Mouse (Mus musculus) heart, embryonic 16.5 days (tissue): ENCODE data around the gene Dpysl4. TPM values are rescaled to one million over a fixed set of nuclear protein-coding genes. Genes with fewer than 3 reads are reported as not detected.
A peak's percentile ranks its signal among the peaks of the same experiment; 100 is the strongest.

Experiments used
- ATAC-seq: fragments of 200-750 bp; cut with Nextera tagmentation; replicated peaks from 2 replicates; pipeline ENCODE4 v1.8.0; 2017; ENCODE audit warnings: moderate number of reproducible peaks; ENCODE audit not compliant: insufficient read depth, low FRiP score; ENCODE audit errors: extremely low read depth
- H3K27ac ChIP-seq: fragments of 300-500 bp; sonication (generic); 2 replicates; pipeline ENCODE4 v1.5.1; 2014; ENCODE audit warnings: mild to moderate bottlenecking, low read length, control low read depth, moderate library complexity
- H3K27me3 ChIP-seq: fragments of 300-500 bp; sonication (generic); 2 replicates; pipeline ENCODE4 v1.6.1; 2014; ENCODE audit warnings: low read length, mixed read lengths; ENCODE audit not compliant: control insufficient read depth, insufficient read depth
- H3K36me3 ChIP-seq: fragments of 300-500 bp; sonication (generic); 2 replicates; pipeline ENCODE4 v1.6.1; 2014; ENCODE audit not compliant: control insufficient read depth, insufficient read depth
- H3K4me1 ChIP-seq: fragments of 300-500 bp; sonication (generic); 2 replicates; pipeline ENCODE4 v1.6.1; 2014; ENCODE audit warnings: low read length, mixed read lengths; ENCODE audit not compliant: control insufficient read depth, insufficient read depth
- H3K4me2 ChIP-seq: fragments of 300-500 bp; sonication (generic); 2 replicates; pipeline ENCODE4 v1.6.1; 2014; ENCODE audit warnings: low read depth, mild to moderate bottlenecking, control low read depth, low read length
- H3K4me3 ChIP-seq: fragments of 300-500 bp; sonication (generic); 2 replicates; pipeline ENCODE4 v1.5.1; 2014; ENCODE audit warnings: mild to moderate bottlenecking, control low read depth, low read length
- H3K9ac ChIP-seq: fragments of 300-500 bp; sonication (generic); 2 replicates; pipeline ENCODE4 v1.6.1; 2014; ENCODE audit warnings: low read length, control low read depth
- H3K9me3 ChIP-seq: fragments of 300-500 bp; sonication (generic); replicated peaks from 2 replicates; pipeline ENCODE4 v1.6.1; 2016; ENCODE audit warnings: low read length; ENCODE audit not compliant: control insufficient read depth
- WGBS: fragments of 180-500 bp; shearing (Covaris S2); extraction: QIAGEN DNeasy Blood & Tissue Kit; methylation state at CpG from one replicate; pipeline ENCODE4 v1.1.7; 2014; 5-methylcytosine and 5-hydroxymethylcytosine counted together
- polyA plus RNA-seq: library from polyadenylated mRNA; unstranded; fragments of >200 nt; fragmentation: Nextera tagmentation; extraction: Ambion mirVana; gene quantifications from 2 replicates; pipeline ENCODE4 v1.2.1, GENCODE M21; 2015

The Dpysl4 gene
- polyA plus RNA-seq: 1.6 and 2.5 TPM in 2 replicates

- no peak within 1 kb of the TSS for H3K27ac ChIP-seq
- WGBS: 7% methylated on average over 32 of the region's 32 CpGs
- ATAC-seq: peak; percentile 65
- H3K27me3 ChIP-seq: peaks cover 48% of the 10 kb centered on the region
- H3K9ac ChIP-seq: peak within 1 kb of the TSS; percentile 59
- H3K4me3 ChIP-seq: peak within 1 kb of the TSS; percentile 55
- H3K36me3 ChIP-seq: no peaks in the 10 kb centered on the region
- peaks cover 4% of the 10 kb centered on the region; the same call in 1 of the 2 replicates for H3K4me1 ChIP-seq
- H3K4me2 ChIP-seq: peak within 1 kb of the TSS; percentile 74
- 0 out of 2 replicates have a peak, but pooled peaks cover 1% of the 10 kb centered on the region for H3K9me3 ChIP-seq
These were observed at the start of gene Dpysl4 for GRCm38 (mm10) chr7:139085629-139086194. Gene Dpysl4 (plus strand): TSS chr7:139086001.

- H3K9me3 ChIP-seq: no peaks in the 10 kb centered on the region
- H3K4me1 ChIP-seq: no peaks in the 10 kb centered on the region
- H3K27me3 ChIP-seq: no peaks in the 10 kb centered on the region
- H3K27ac ChIP-seq: no peak overlapping the region
- no peak overlapping the region for H3K4me3 ChIP-seq
- no peak overlapping the region for H3K4me2 ChIP-seq
- H3K9ac ChIP-seq: no peak overlapping the region
- no peak for ATAC-seq
- WGBS: 48% methylated on average over 4 of the region's 4 CpGs
- no peaks in the 10 kb centered on the region for H3K36me3 ChIP-seq
These were observed 22.4 kb upstream of the Dpysl4 start for GRCm38 (mm10) chr7:139063406-139063805.

GRCm38 (mm10) chr7:139068182-139068623 is 17.6 kb upstream of the Dpysl4 start:
- 0% methylated on average over 2 of the region's 2 CpGs for WGBS
- no peaks in the 10 kb centered on the region for H3K9me3 ChIP-seq
- no peak overlapping the region for H3K4me3 ChIP-seq
- no peaks in the 10 kb centered on the region for H3K36me3 ChIP-seq
- ATAC-seq: peak; percentile 49; the same call in 1 of the 2 replicates
- no peak overlapping the region for H3K27ac ChIP-seq
- no peak overlapping the region for H3K4me2 ChIP-seq
- no peaks in the 10 kb centered on the region for H3K4me1 ChIP-seq
- no peak overlapping the region for H3K9ac ChIP-seq
- no peaks in the 10 kb centered on the region for H3K27me3 ChIP-seq

- Histone ChIP-seq H3K27me3 (peaks cover 4% of the 10 kb centered on the region; the same call in 1 of the 2 replicates), H3K9me3 (no peaks in the 10 kb centered on the region), H3K36me3 (no peaks in the 10 kb centered on the region), H3K4me2 (no peak overlapping the region), H3K4me1 (no peaks in the 10 kb centered on the region), H3K27ac (no peak overlapping the region), H3K4me3 (no peak overlapping the region), H3K9ac (no peak overlapping the region)
- 30% methylated on average over 6 of the region's 6 CpGs for WGBS
- ATAC-seq: no peak
These were observed 11.6 kb upstream of the Dpysl4 start for GRCm38 (mm10) chr7:139074189-139074588.

GRCm38 (mm10) chr7:139075054-139075794 is 10.6 kb upstream of the Dpysl4 start:
- WGBS: 65% methylated on average over 14 of the region's 14 CpGs
- no peak for ATAC-seq
- Histone ChIP-seq H3K27ac (no peak overlapping the region), H3K4me2 (no peak overlapping the region), H3K4me1 (no peaks in the 10 kb centered on the region), H3K36me3 (no peaks in the 10 kb centered on the region), H3K4me3 (no peak overlapping the region), H3K9ac (no peak overlapping the region), H3K9me3 (no peaks in the 10 kb centered on the region), H3K27me3 (peaks cover 4% of the 10 kb centered on the region; the same call in 1 of the 2 replicates)

- Histone ChIP-seq H3K27me3 (peaks cover 4% of the 10 kb centered on the region), H3K4me1 (no peaks in the 10 kb centered on the region), H3K36me3 (no peaks in the 10 kb centered on the region), H3K9ac (no peak overlapping the region), H3K9me3 (0 out of 2 replicates have a peak, but pooled peaks cover 2% of the 10 kb centered on the region), H3K27ac (no peak overlapping the region), H3K4me2 (no peak overlapping the region), H3K4me3 (no peak overlapping the region)
- no peak for ATAC-seq
- WGBS: 19% methylated on average over 7 of the region's 7 CpGs
These were observed 8.5 kb upstream of the Dpysl4 start for GRCm38 (mm10) chr7:139077283-139077682.

- Histone ChIP-seq H3K27me3 (peaks cover 4% of the 10 kb centered on the region), H3K27ac (no peak overlapping the region), H3K36me3 (no peaks in the 10 kb centered on the region), H3K4me2 (no peak overlapping the region), H3K4me3 (no peak overlapping the region), H3K9me3 (0 out of 2 replicates have a peak, but pooled peaks cover 2% of the 10 kb centered on the region), H3K9ac (no peak overlapping the region), H3K4me1 (no peaks in the 10 kb centered on the region)
- WGBS: 71% methylated on average over 6 of the region's 6 CpGs
- ATAC-seq: no peak
These were observed 7.6 kb upstream of the Dpysl4 start for GRCm38 (mm10) chr7:139078181-139078580.

- Histone ChIP-seq H3K36me3 (no peaks in the 10 kb centered on the region), H3K9ac (no peak overlapping the region), H3K27ac (no peak overlapping the region), H3K4me3 (no peak overlapping the region), H3K4me1 (no peaks in the 10 kb centered on the region), H3K27me3 (peaks cover 7% of the 10 kb centered on the region), H3K4me2 (no peak overlapping the region), H3K9me3 (0 out of 2 replicates have a peak, but pooled peaks cover 2% of the 10 kb centered on the region)
- no peak for ATAC-seq
- WGBS: 66% methylated on average over 7 of the region's 7 CpGs
These were observed 6.7 kb upstream of the Dpysl4 start for GRCm38 (mm10) chr7:139079141-139079540.

- Histone ChIP-seq H3K27me3 (peaks cover 21% of the 10 kb centered on the region), H3K27ac (no peak overlapping the region), H3K9ac (no peak overlapping the region), H3K4me2 (no peak overlapping the region), H3K9me3 (0 out of 2 replicates have a peak, but pooled peaks cover 2% of the 10 kb centered on the region), H3K4me1 (no peaks in the 10 kb centered on the region), H3K4me3 (no peak overlapping the region), H3K36me3 (no peaks in the 10 kb centered on the region)
- WGBS: 65% methylated on average over 4 of the region's 4 CpGs
- ATAC-seq: no peak
These were observed 5.1 kb upstream of the Dpysl4 start for GRCm38 (mm10) chr7:139080714-139081113.
